Mouse (Mus musculus): ENCODE data around the gene Klhl1. TPM values are rescaled to one million over a fixed set of nuclear protein-coding genes. Genes with fewer than 3 reads are reported as not detected.

The Klhl1 gene
- 0.03 TPM in 1 of 2 replicates, not detected in the other for polyA plus RNA-seq (2015; fragmentation: Nextera tagmentation; extraction: Ambion mirVana)

DNA sequence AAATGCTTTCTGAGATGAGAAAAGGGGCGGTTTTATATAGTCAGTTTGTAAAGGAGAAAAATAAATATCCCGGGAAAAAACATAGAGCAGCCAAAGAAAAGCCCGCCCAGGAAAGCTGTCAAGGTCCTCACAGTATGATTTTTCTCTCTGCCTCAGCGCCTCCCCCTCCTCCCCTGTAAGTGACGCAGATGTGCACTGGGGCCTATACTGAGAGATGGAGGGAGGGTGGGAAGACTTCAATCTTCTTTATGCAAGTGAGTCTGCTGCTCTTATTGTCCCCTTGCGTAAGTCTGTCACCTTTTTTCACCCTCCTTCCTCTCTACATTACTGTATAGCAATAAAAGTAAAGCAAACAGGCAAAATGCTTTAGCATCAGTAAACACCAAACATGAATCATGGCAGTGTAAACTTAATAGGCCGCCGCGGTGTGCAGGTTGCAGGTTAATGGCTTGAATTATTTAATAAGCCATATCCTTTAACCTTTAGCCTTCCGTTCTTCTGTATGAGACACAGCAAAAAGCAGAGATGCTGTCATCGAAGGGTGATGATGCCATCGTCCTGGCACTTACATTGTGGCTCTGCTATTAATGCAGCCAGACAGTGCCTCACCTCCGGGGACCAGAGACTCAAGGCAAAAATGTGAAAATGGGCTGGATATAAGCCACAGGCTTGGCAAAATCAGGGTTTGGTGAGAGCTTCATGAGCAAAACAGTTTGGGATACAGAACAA lies at the start of gene Klhl1:
Klhl1 (minus strand) TSS at position 149 of the 729 bp plus-strand sequence.

Measured in adrenal gland, postnatal 0 days (tissue).